Mouse (Mus musculus): Measurements from ENCODE around the gene Tprgl. TPM values are rescaled to one million over a fixed set of nuclear protein-coding genes. Genes with fewer than 3 reads are reported as not detected.

The Tprgl gene
- polyA plus RNA-seq, 1 experiment from 2014 or later: 109 TPM

DNA sequence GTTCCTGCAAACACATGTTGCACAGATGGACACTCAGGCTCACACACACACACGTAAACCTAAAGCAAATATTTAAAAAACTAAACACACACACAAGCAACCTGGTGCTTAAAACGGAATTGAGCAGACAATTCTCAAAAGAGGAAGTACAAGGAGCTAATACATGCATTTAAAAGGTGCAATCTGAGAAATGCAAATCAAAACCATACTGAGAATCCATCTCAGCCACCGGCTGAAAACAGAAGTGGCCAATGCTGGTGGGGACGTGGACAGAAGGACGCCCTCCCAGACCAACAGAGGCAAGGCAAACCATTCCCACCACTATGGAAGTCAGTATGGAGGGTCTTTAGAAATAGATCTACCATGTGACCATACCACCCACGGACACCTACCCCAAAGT, 36.9 kb downstream of the Tprgl start:
- ATAC-seq (ENCODE audit: insufficient number of reproducible peaks, low FRiP score, low TSS enrichment, low read depth): no peak
- Histone ChIP-seq H3K27me3 (ENCODE audit: control insufficient read depth, insufficient read depth, low read length) (0 out of 2 replicates have a peak, but pooled peaks cover 3% of the 10 kb centered on the region), H3K4me2 (ENCODE audit: low read depth, severe bottlenecking) (no peak overlapping the region), H3K4me1 (ENCODE audit: control insufficient read depth, insufficient read depth, low read length) (no peaks in the 10 kb centered on the region), H3K9ac (ENCODE audit: low read length) (no peak overlapping the region), H3K36me3 (ENCODE audit: control insufficient read depth, insufficient read depth, low read length) (no peaks in the 10 kb centered on the region), H3K27ac (replicated peaks; ENCODE audit: low read depth, low read length) (no peak overlapping the region), H3K9me3 (ENCODE audit: control insufficient read depth, low read length) (no peaks in the 10 kb centered on the region), H3K4me3 (ENCODE audit: low read depth, low read length) (no peak overlapping the region)
- DNase-seq (ENCODE audit: low spot score): no peak
- WGBS: 80% methylated on average over 6 of the region's 6 CpGs

DNA sequence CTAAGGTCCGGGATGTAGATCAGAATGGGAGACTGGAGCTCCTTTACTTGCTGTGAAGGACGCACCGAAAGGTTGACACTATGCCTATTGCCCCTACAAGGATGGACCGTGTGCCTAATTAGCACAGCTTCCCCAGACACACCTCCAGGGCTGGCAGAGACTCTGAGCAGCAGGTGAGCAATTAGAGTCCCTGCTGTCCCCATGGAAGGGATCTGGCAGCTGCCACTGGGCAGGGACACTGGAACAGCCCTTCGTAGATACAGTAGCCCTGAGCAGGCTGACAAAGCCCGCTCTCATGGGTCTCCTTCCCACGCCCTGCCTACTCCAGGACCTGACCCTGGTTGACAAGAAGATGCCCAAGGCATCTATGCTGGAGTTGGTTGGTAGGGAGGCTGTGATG, 38.1 kb downstream of the Tprgl start:
- no peak overlapping the region for H3K9ac ChIP-seq (ENCODE audit: low read length)
- H3K4me2 ChIP-seq (ENCODE audit: low read depth, severe bottlenecking): no peak overlapping the region
- WGBS: 69% methylated on average over 7 of the region's 7 CpGs
- no peaks in the 10 kb centered on the region for H3K4me1 ChIP-seq (ENCODE audit: control insufficient read depth, insufficient read depth, low read length)
- H3K9me3 ChIP-seq (ENCODE audit: control insufficient read depth, low read length): no peaks in the 10 kb centered on the region
- 0 out of 2 replicates have a peak, but pooled peaks cover 3% of the 10 kb centered on the region for H3K27me3 ChIP-seq (ENCODE audit: control insufficient read depth, insufficient read depth, low read length)
- DNase-seq (ENCODE audit: low spot score) (no peak), ATAC-seq (ENCODE audit: insufficient number of reproducible peaks, low FRiP score, low TSS enrichment, low read depth) (no peak)
- no peaks in the 10 kb centered on the region for H3K36me3 ChIP-seq (ENCODE audit: control insufficient read depth, insufficient read depth, low read length)
- no peak overlapping the region for H3K4me3 ChIP-seq (ENCODE audit: low read depth, low read length)
- no peak overlapping the region for H3K27ac ChIP-seq (replicated peaks; ENCODE audit: low read depth, low read length)

DNA sequence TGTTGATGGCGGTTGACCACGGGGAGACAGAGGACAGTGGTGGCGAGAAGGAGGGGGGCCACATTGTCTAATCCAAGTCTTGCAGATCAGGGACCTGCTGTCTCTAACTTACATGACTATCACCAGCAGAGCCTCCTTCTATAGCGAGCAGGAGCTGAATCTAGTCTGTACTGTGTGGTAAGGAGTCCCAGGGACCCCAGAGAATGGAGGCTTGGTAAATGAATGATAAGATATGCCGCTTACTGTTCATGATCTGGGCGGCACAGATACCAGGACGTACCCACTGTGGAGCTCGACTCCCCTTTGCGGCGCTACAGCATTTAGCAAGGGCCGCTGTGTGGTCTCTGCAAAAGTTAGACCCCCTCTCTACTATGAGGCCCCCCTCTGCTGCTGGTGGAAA, 38.7 kb downstream of the Tprgl start:
- no peak overlapping the region for H3K27ac ChIP-seq (replicated peaks; ENCODE audit: low read depth, low read length)
- no peak overlapping the region for H3K4me2 ChIP-seq (ENCODE audit: low read depth, severe bottlenecking)
- H3K9ac ChIP-seq (ENCODE audit: low read length): no peak overlapping the region
- no peaks in the 10 kb centered on the region for H3K4me1 ChIP-seq (ENCODE audit: control insufficient read depth, insufficient read depth, low read length)
- H3K9me3 ChIP-seq (ENCODE audit: control insufficient read depth, low read length): no peaks in the 10 kb centered on the region
- DNase-seq (ENCODE audit: low spot score) (no peak), ATAC-seq (ENCODE audit: insufficient number of reproducible peaks, low FRiP score, low TSS enrichment, low read depth) (no peak)
- no peaks in the 10 kb centered on the region for H3K36me3 ChIP-seq (ENCODE audit: control insufficient read depth, insufficient read depth, low read length)
- 0 out of 2 replicates have a peak, but pooled peaks cover 3% of the 10 kb centered on the region for H3K27me3 ChIP-seq (ENCODE audit: control insufficient read depth, insufficient read depth, low read length)
- WGBS: 76% methylated on average over 11 of the region's 11 CpGs
- no peak overlapping the region for H3K4me3 ChIP-seq (ENCODE audit: low read depth, low read length)

DNA sequence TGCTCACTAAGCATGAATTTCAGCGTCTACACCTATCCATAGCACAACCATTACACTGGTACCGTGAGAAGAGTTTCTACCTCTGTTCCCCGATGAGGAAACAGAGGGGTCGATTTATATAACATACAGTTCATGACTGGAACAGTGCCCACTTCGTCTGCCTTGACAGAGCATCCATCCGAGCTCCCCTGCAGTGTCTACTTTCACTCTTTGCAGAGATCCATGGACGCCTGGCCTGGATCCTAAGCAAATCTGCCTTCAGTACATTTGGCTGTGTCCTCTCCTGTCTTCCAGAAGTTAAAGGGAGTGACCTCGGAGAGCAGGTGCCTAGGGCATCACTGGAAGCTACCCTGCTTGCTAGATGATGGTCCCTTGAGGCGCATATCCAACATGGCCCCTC, 41.3 kb downstream of the Tprgl start:
- no peak for DNase-seq (ENCODE audit: low spot score)
- Histone ChIP-seq H3K4me1 (ENCODE audit: control insufficient read depth, insufficient read depth, low read length) (no peaks in the 10 kb centered on the region), H3K4me3 (ENCODE audit: low read depth, low read length) (no peak overlapping the region), H3K9ac (ENCODE audit: low read length) (no peak overlapping the region), H3K27ac (replicated peaks; ENCODE audit: low read depth, low read length) (no peak overlapping the region), H3K4me2 (ENCODE audit: low read depth, severe bottlenecking) (no peak overlapping the region), H3K36me3 (ENCODE audit: control insufficient read depth, insufficient read depth, low read length) (no peaks in the 10 kb centered on the region), H3K27me3 (ENCODE audit: control insufficient read depth, insufficient read depth, low read length) (0 out of 2 replicates have a peak, but pooled peaks cover 3% of the 10 kb centered on the region), H3K9me3 (ENCODE audit: control insufficient read depth, low read length) (no peaks in the 10 kb centered on the region)
- 85% methylated on average over 9 of the region's 9 CpGs for WGBS
- no peak for ATAC-seq (ENCODE audit: insufficient number of reproducible peaks, low FRiP score, low TSS enrichment, low read depth)

DNA sequence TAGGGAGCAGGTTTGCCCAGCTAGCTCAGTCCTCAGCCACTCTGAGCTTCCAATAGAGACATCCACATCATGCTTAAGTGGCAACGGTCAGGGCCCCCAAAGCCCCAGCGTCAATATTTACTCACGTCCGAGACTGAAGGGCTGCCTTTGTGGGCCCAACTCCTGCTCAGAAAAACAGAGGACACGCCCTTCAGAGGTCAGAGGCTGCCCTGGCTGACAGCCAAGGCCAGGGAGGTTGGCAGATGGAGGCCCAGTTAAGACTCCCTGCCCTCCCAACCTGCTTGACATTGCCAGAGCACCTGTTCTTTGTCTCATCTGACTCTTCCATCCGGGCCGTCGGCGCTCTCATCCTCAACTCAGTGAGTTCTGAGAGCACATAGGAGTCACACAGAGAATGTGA, 41.7 kb downstream of the Tprgl start:
- Histone ChIP-seq H3K4me1 (ENCODE audit: control insufficient read depth, insufficient read depth, low read length) (no peaks in the 10 kb centered on the region), H3K27ac (replicated peaks; ENCODE audit: low read depth, low read length) (no peak overlapping the region), H3K36me3 (ENCODE audit: control insufficient read depth, insufficient read depth, low read length) (no peaks in the 10 kb centered on the region), H3K9ac (ENCODE audit: low read length) (no peak overlapping the region), H3K9me3 (ENCODE audit: control insufficient read depth, low read length) (no peaks in the 10 kb centered on the region), H3K27me3 (ENCODE audit: control insufficient read depth, insufficient read depth, low read length) (0 out of 2 replicates have a peak, but pooled peaks cover 3% of the 10 kb centered on the region), H3K4me3 (ENCODE audit: low read depth, low read length) (no peak overlapping the region), H3K4me2 (ENCODE audit: low read depth, severe bottlenecking) (no peak overlapping the region)
- DNase-seq (ENCODE audit: low spot score): no peak
- no peak for ATAC-seq (ENCODE audit: insufficient number of reproducible peaks, low FRiP score, low TSS enrichment, low read depth)
- WGBS: 74% methylated on average over 9 of the region's 9 CpGs

GRCm38 (mm10) chr4:154116421-154116820, 44.0 kb downstream of the Tprgl start:
- WGBS: 68% methylated on average over 7 of the region's 7 CpGs
- Histone ChIP-seq H3K27ac (replicated peaks; ENCODE audit: low read depth, low read length) (no peak overlapping the region), H3K4me1 (ENCODE audit: control insufficient read depth, insufficient read depth, low read length) (no peaks in the 10 kb centered on the region), H3K27me3 (ENCODE audit: control insufficient read depth, insufficient read depth, low read length) (no peaks in the 10 kb centered on the region), H3K9ac (ENCODE audit: low read length) (no peak overlapping the region), H3K4me3 (ENCODE audit: low read depth, low read length) (no peak overlapping the region), H3K9me3 (ENCODE audit: control insufficient read depth, low read length) (no peaks in the 10 kb centered on the region), H3K4me2 (ENCODE audit: low read depth, severe bottlenecking) (no peak overlapping the region), H3K36me3 (ENCODE audit: control insufficient read depth, insufficient read depth, low read length) (no peaks in the 10 kb centered on the region)
- ATAC-seq (ENCODE audit: insufficient number of reproducible peaks, low FRiP score, low TSS enrichment, low read depth) (no peak), DNase-seq (ENCODE audit: low spot score) (no peak)

DNA sequence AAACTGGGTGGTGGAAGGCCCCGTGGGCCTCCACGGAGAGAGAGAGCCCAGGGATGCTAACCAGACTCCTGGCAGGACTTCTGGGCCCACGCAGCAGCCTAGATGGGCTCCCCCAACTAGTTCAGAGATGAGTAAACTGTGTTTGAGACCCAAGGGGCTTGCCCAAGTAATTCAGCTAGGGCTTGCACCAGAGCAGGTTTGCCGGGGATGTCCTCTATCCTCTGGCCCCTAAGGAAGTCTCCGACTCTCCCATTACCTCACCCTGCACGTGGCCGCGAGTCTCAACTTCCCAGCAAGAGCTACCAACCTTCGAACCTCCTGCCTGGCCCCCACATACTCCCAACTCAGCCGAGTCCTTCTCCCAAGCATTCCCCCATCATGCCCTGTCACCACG, 50.6 kb downstream of the Tprgl start:
- Histone ChIP-seq H3K4me1 (ENCODE audit: control insufficient read depth, insufficient read depth, low read length) (0 out of 2 replicates have a peak, but pooled peaks cover 3% of the 10 kb centered on the region), H3K9me3 (ENCODE audit: control insufficient read depth, low read length) (no peaks in the 10 kb centered on the region), H3K9ac (ENCODE audit: low read length) (no peak overlapping the region), H3K4me2 (ENCODE audit: low read depth, severe bottlenecking) (no peak overlapping the region), H3K36me3 (ENCODE audit: control insufficient read depth, insufficient read depth, low read length) (no peaks in the 10 kb centered on the region), H3K27ac (replicated peaks; ENCODE audit: low read depth, low read length) (no peak overlapping the region), H3K4me3 (ENCODE audit: low read depth, low read length) (no peak overlapping the region), H3K27me3 (ENCODE audit: control insufficient read depth, insufficient read depth, low read length) (peaks cover 4% of the 10 kb centered on the region; the same call in 1 of the 2 replicates)
- 79% methylated on average over 11 of the region's 11 CpGs for WGBS
- ATAC-seq (ENCODE audit: insufficient number of reproducible peaks, low FRiP score, low TSS enrichment, low read depth) (no peak), DNase-seq (ENCODE audit: low spot score) (no peak)

GRCm38 (mm10) chr4:154109216-154109849, 51.1 kb downstream of the Tprgl start:
- Histone ChIP-seq H3K4me3 (ENCODE audit: low read depth, low read length) (no peak overlapping the region; the same call in 1 of the 2 replicates), H3K27ac (replicated peaks; ENCODE audit: low read depth, low read length) (no peak overlapping the region), H3K27me3 (ENCODE audit: control insufficient read depth, insufficient read depth, low read length) (peaks cover 4% of the 10 kb centered on the region; the same call in 1 of the 2 replicates), H3K4me2 (ENCODE audit: low read depth, severe bottlenecking) (no peak overlapping the region), H3K36me3 (ENCODE audit: control insufficient read depth, insufficient read depth, low read length) (no peaks in the 10 kb centered on the region), H3K4me1 (ENCODE audit: control insufficient read depth, insufficient read depth, low read length) (0 out of 2 replicates have a peak, but pooled peaks cover 3% of the 10 kb centered on the region), H3K9ac (ENCODE audit: low read length) (no peak overlapping the region), H3K9me3 (ENCODE audit: control insufficient read depth, low read length) (no peaks in the 10 kb centered on the region)
- ATAC-seq (ENCODE audit: insufficient number of reproducible peaks, low FRiP score, low TSS enrichment, low read depth) (no peak), DNase-seq (ENCODE audit: low spot score) (no peak)
- WGBS: 56% methylated on average over 18 of the region's 18 CpGs
